32 mouse cellular contexts compared by ENCODE assay signal in the genomic region with DNA sequence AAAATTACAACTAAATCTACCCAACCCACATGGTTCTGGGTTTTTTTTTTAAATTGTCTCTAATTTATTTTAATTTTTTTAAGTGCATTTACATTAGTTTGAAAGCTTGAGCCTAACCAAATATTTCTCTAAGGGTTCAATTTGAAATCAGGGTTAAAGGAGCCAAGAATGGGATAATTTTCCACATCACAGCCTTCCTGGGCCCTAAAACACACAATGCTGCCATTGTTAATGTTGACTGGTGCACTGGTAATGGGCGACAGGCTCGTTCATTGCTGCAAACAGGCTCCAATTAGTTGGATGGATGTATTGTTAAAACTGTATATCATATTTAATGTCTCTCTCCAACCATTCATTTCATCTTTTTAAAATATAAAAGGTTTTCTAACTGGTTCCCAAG. TPM values are rescaled to one million over a fixed set of nuclear protein-coding genes. Genes with fewer than 3 reads are reported as not detected.
"Had no signal": no experiment of that assay in that cellular context is flagged by ENCODE, and none has a peak within 500 bp of the region (broad histone marks: within the 10 kb centered on the region; RNA-seq: fewer than 3 reads in every experiment).

No protein-coding gene starts in this region.

- DNase-seq: gastrocnemius, postnatal 14 days; gastrocnemius, postnatal 36 days; heart, adult 18-20 months; heart, postnatal 10 days; heart, postnatal 4 days; kidney, adult 18-20 months; kidney, postnatal 10 days; kidney, postnatal 25 days; kidney, postnatal 4 days; left cerebral cortex, postnatal 4 days had no signal

- H3K27me3 ChIP-seq: heart, embryonic 12.5 days; hindbrain, embryonic 12.5 days; intestine, embryonic 15.5 days; limb, embryonic 13.5 days; limb, embryonic 15.5 days; liver, embryonic 12.5 days had no signal

- ATAC-seq: hindbrain, embryonic 16.5 days; inflammation-experienced regulatory T-cells, adult 6 months; intestine, embryonic 15.5 days; intestine, postnatal 0 days; liver, embryonic 12.5 days had no signal

- H3K9ac ChIP-seq: heart, embryonic 12.5 days; hindbrain, embryonic 12.5 days; hindbrain, embryonic 14.5 days; intestine, embryonic 15.5 days; limb, embryonic 13.5 days; limb, embryonic 15.5 days; liver, embryonic 12.5 days; liver, embryonic 14.5 days had no signal

- H3K9me3 ChIP-seq: intestine, embryonic 15.5 days; limb, embryonic 15.5 days; liver, embryonic 12.5 days had no signal

- H3K4me1 ChIP-seq: heart, embryonic 10.5 days; heart, embryonic 12.5 days; hindbrain, embryonic 10.5 days; hindbrain, embryonic 12.5 days; intestine, embryonic 15.5 days; limb, embryonic 13.5 days; limb, embryonic 15.5 days; liver, embryonic 12.5 days had no signal

- H3K27ac ChIP-seq: heart, embryonic 10.5 days; hindbrain, embryonic 10.5 days; hindbrain, embryonic 12.5 days; hindbrain, embryonic 14.5 days; intestine, embryonic 15.5 days; layer of hippocampus, adult 2 months; left cerebral cortex, adult 2 months; limb, embryonic 13.5 days; limb, embryonic 15.5 days; liver, embryonic 12.5 days; liver, embryonic 14.5 days had no signal

- H3K4me3 ChIP-seq: heart, embryonic 10.5 days; heart, embryonic 12.5 days; hindbrain, embryonic 10.5 days; hindbrain, embryonic 12.5 days; intestine, embryonic 15.5 days; layer of hippocampus, adult 2 months; left cerebral cortex, adult 2 months; limb, embryonic 13.5 days; limb, embryonic 15.5 days; liver, embryonic 12.5 days had no signal

- H3K4me2 ChIP-seq: heart, embryonic 12.5 days; hindbrain, embryonic 12.5 days; hindbrain, embryonic 14.5 days; intestine, embryonic 15.5 days; limb, embryonic 13.5 days; limb, embryonic 15.5 days; liver, embryonic 12.5 days had no signal

- H3K36me3 ChIP-seq: heart, embryonic 10.5 days; heart, embryonic 12.5 days; hindbrain, embryonic 10.5 days; hindbrain, embryonic 12.5 days; intestine, embryonic 15.5 days; limb, embryonic 13.5 days; limb, embryonic 15.5 days; liver, embryonic 12.5 days had no signal

RNA-seq across cellular contexts. Expression of a gene that starts 48.8 kb away (rescaled TPM):
- total RNA-seq: gastrocnemius, adult 18-20 months; gastrocnemius, postnatal 36 days; heart, adult 8-10 months; heart, postnatal 10 days; heart, postnatal 25 days; liver, adult 2 months had no signal
- polyA plus RNA-seq: heart, embryonic 12.5 days; heart, embryonic 14.5 days; heart, embryonic 16.5 days; kidney, embryonic 14.5 days; liver, adult 2 months; liver, embryonic 12.5 days; liver, embryonic 14.5 days had no signal
